Mouse (Mus musculus): ENCODE results near the gene Hist2h3b.

GRCm38 (mm10) chr3:96273591-96274465, 5.4 kb downstream of the Hist2h3b start:
- no peak for TF ChIP-seq POLR2A (IDR thresholded peaks at IDR 0.05; ENCODE audit: low read depth, low read length)
- TF ChIP-seq ZNF384 (IDR thresholded peaks at IDR 0.05; ENCODE audit: low read depth, low read length), result no peak
- no peak for TF ChIP-seq CTCF (conservative IDR thresholded peaks at IDR 0.05 in 1 of 2, IDR thresholded peaks at IDR 0.05 in 1 of 2; ENCODE audit: low read depth in 2 of 2, low read length in 2 of 2)
- TF ChIP-seq POLR2AphosphoS2 (IDR thresholded peaks at IDR 0.05; ENCODE audit: low read depth, low read length), result no peak
- no peak for TF ChIP-seq ELF1 (IDR thresholded peaks at IDR 0.05; ENCODE audit: low read depth, low read length)

Measured in CH12.LX (cell line).